Mouse (Mus musculus) small intestine, adult 2 months (tissue): ENCODE data around the gene Cyp2d26. TPM values are rescaled to one million over a fixed set of nuclear protein-coding genes. Genes with fewer than 3 reads are reported as not detected.

Source experiments
- H3K27ac ChIP-seq: fragments of 200-500 bp; 2 replicates; pipeline ENCODE4 v1.5.1; 2012; ENCODE audit warnings: low read depth, low read length, control low read depth, inconsistent platforms; ENCODE audit not compliant: insufficient read depth
- H3K27me3 ChIP-seq: fragments of 200-500 bp; 2 replicates; pipeline ENCODE4 v1.6.1; 2012; ENCODE audit warnings: mild to moderate bottlenecking, moderate library complexity, low read length, inconsistent platforms; ENCODE audit not compliant: control insufficient read depth, insufficient read depth
- H3K36me3 ChIP-seq: fragments of 200-500 bp; 2 replicates; pipeline ENCODE4 v1.6.1; 2012; ENCODE audit warnings: mild to moderate bottlenecking, low read length, control low read depth, inconsistent platforms; ENCODE audit not compliant: control insufficient read depth, insufficient read depth
- H3K4me1 ChIP-seq: fragments of 200-500 bp; 2 replicates; pipeline ENCODE4 v1.6.1; 2012; ENCODE audit warnings: low read length, inconsistent platforms, mixed read lengths; ENCODE audit not compliant: control insufficient read depth, insufficient read depth, insufficient read length
- H3K4me3 ChIP-seq: fragments of 200-500 bp; 2 replicates; pipeline ENCODE4 v1.5.1; 2012; ENCODE audit warnings: low read depth, mild to moderate bottlenecking, control low read depth, inconsistent platforms, low read length, moderate library complexity
- CTCF ChIP-seq: fragments of 200-500 bp; IDR thresholded peaks from 2 replicates; pipeline ENCODE4 v1.5.1; 2012; ENCODE audit warnings: low read depth, mild to moderate bottlenecking, control low read depth, inconsistent platforms, low read length, moderate library complexity, mixed read lengths; ENCODE audit not compliant: insufficient replicate concordance, insufficient read length; ENCODE audit errors: extremely low read depth
- POLR2A ChIP-seq: fragments of 200-500 bp; IDR thresholded peaks from 2 replicates; pipeline ENCODE4 v1.6.1; 2012; ENCODE audit warnings: low read depth, mild to moderate bottlenecking, control low read depth, inconsistent platforms, low read length, moderate library complexity
- WGBS: fragments of 180-500 bp; shearing (Covaris S2); methylation state at CpG from one replicate; pipeline ENCODE4 v1.1.7; 2018; 5-methylcytosine and 5-hydroxymethylcytosine counted together
- polyA plus RNA-seq: library from polyadenylated mRNA; depleted of rRNA; stranded (reverse); fragments of >200 nt; gene quantifications from 2 replicates; pipeline ENCODE4 v1.2.3, GENCODE M21; 2012; rRNA removed

Gene Cyp2d26
- 165 and 498 TPM in 2 replicates for polyA plus RNA-seq

DNA sequence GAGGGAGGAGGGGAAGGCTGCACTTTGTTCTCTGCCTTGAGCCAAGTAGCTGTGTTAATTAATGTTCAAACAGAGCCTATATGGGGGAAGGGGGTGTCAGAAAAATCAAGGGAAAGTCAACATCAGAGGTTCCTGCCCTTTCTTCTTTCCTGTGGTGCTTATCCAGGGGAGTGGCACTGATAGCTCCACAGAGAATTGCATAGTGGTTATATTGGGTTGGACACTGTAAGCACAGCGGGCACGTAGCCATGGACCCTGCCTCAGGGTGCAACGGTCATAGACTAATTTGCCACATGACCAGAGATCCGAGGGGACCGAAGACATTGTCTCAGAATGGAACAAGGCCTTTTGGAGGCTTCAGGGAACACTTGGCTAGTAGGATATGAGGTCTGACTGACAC, at the start of gene Cyp2d26:
Cyp2d26 (minus strand) TSS at position 18 of the 400 bp plus-strand sequence.
- Histone ChIP-seq H3K4me3 (peak within 1 kb of the TSS; percentile 65), H3K36me3 (peaks cover 10% of the 10 kb centered on the region), H3K4me1 (peaks cover 23% of the 10 kb centered on the region), H3K27ac (peak within 1 kb of the TSS; percentile 94), H3K27me3 (no peaks in the 10 kb centered on the region)
- TF ChIP-seq POLR2A (no peak), CTCF (no peak)
- WGBS: 47% methylated on average over 5 of the region's 5 CpGs

GRCm38 (mm10) chr15:82839146-82839545, 45.1 kb upstream of the Cyp2d26 start:
- no peak for TF ChIP-seq POLR2A
- no peak for TF ChIP-seq CTCF
- Histone ChIP-seq H3K4me3 (no peak overlapping the region), H3K36me3 (peaks cover 3% of the 10 kb centered on the region; the same call in 1 of the 2 replicates), H3K27ac (no peak overlapping the region), H3K4me1 (no peaks in the 10 kb centered on the region), H3K27me3 (no peaks in the 10 kb centered on the region)
- WGBS: 93% methylated on average over 3 of the region's 3 CpGs

GRCm38 (mm10) chr15:82829917-82830316, 35.8 kb upstream of the Cyp2d26 start:
- Histone ChIP-seq H3K36me3 (peaks cover 2% of the 10 kb centered on the region; the same call in 1 of the 2 replicates), H3K27me3 (no peaks in the 10 kb centered on the region), H3K4me1 (no peaks in the 10 kb centered on the region), H3K27ac (no peak overlapping the region), H3K4me3 (no peak overlapping the region)
- WGBS: 94% methylated on average over 6 of the region's 6 CpGs
- no peak for TF ChIP-seq CTCF
- no peak for TF ChIP-seq POLR2A

DNA sequence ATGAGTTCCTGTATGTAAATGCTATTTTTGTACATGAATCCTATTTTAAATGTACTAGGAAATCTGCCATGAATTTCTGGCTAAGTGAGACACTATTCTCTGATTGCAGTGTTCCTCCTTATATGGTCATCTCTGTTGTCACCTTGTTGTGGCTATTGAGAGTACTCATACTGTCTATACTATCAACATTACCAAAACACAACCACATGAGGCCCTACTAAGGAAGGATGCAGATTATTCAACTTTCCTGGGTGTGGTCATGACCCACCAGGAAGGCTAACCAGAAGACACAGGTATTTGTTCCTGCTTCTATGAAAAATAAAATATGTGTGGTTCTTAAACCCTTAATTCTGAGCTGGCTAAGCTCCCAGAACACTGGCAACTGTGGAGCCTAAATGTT, 31.8 kb upstream of the Cyp2d26 start:
- H3K27me3 ChIP-seq: no peaks in the 10 kb centered on the region
- no peak for TF ChIP-seq CTCF
- no peak for TF ChIP-seq POLR2A
- H3K36me3 ChIP-seq: peaks cover 10% of the 10 kb centered on the region; the same call in 1 of the 2 replicates
- no peak overlapping the region for H3K4me3 ChIP-seq
- H3K27ac ChIP-seq: no peak overlapping the region
- H3K4me1 ChIP-seq: no peaks in the 10 kb centered on the region

DNA sequence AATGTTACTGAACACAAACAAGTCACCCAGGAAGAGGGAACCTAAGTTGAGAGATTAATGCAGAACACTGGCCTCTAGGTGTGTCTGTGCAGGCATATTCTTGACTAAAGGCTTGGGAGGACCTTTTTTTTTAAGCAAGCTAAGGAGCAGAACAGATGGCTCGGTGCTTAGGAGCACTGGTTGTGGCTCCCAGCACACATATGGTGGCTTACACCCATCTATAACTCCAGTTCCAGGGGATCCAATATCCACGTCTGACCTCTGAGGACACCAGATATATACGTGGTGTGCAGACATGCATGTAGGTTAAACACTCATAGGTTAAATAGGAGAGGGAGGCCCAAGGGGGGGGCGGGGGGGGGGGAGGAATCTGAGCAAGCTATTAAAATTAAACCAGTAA, 28.3 kb upstream of the Cyp2d26 start:
- WGBS: 67% methylated on average over 4 of the region's 4 CpGs
- H3K4me1 ChIP-seq: no peaks in the 10 kb centered on the region
- H3K36me3 ChIP-seq: peaks cover 14% of the 10 kb centered on the region; the same call in 1 of the 2 replicates
- no peak overlapping the region for H3K4me3 ChIP-seq
- no peaks in the 10 kb centered on the region for H3K27me3 ChIP-seq
- no peak for TF ChIP-seq CTCF
- no peak for TF ChIP-seq POLR2A
- H3K27ac ChIP-seq: no peak overlapping the region

GRCm38 (mm10) chr15:82821657-82822056, 27.6 kb upstream of the Cyp2d26 start:
- Histone ChIP-seq H3K27ac (no peak overlapping the region), H3K4me3 (no peak overlapping the region), H3K4me1 (no peaks in the 10 kb centered on the region), H3K27me3 (no peaks in the 10 kb centered on the region), H3K36me3 (peaks cover 17% of the 10 kb centered on the region; the same call in 1 of the 2 replicates)
- 95% methylated on average over 1 of the region's 1 CpGs for WGBS
- TF ChIP-seq POLR2A (no peak), CTCF (no peak)

GRCm38 (mm10) chr15:82815296-82815695, 21.2 kb upstream of the Cyp2d26 start:
- H3K36me3 ChIP-seq: peaks cover 24% of the 10 kb centered on the region
- no peak overlapping the region for H3K4me3 ChIP-seq
- H3K4me1 ChIP-seq: no peaks in the 10 kb centered on the region
- 84% methylated on average over 4 of the region's 4 CpGs for WGBS
- no peaks in the 10 kb centered on the region for H3K27me3 ChIP-seq
- no peak overlapping the region for H3K27ac ChIP-seq
- TF ChIP-seq POLR2A: no peak
- no peak for TF ChIP-seq CTCF

DNA sequence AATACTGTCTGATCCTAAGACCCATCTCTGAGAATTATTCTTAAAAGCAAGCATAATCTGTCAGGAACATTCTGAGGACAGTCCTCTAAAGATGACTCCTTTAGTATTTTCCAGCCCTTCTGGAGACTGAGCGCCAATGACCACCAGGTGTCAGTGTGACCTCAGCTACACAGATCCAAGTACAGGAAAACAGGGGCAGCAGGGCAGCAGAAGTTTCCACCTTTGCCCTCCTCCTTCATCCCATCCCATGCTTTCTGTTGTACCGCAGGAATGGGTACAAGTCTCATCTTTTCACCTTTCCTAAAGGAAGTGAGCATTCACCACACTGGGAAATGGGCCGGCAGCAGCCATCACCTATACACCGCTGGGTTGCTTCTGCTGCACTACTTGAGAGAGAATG, 20.7 kb upstream of the Cyp2d26 start:
- WGBS: 57% methylated on average over 4 of the region's 4 CpGs
- H3K36me3 ChIP-seq: peaks cover 24% of the 10 kb centered on the region
- no peak overlapping the region for H3K27ac ChIP-seq
- H3K27me3 ChIP-seq: no peaks in the 10 kb centered on the region
- H3K4me3 ChIP-seq: no peak overlapping the region
- H3K4me1 ChIP-seq: peaks cover under 1% of the 10 kb centered on the region; the same call in 1 of the 2 replicates
- TF ChIP-seq POLR2A (no peak), CTCF (peak; percentile 83; the same call in 1 of the 2 replicates)
